Mouse (Mus musculus) kidney, embryonic 15.5 days (tissue): ENCODE measurements around the gene Nthl1. TPM values are rescaled to one million over a fixed set of nuclear protein-coding genes. Genes with fewer than 3 reads are reported as not detected.
A peak's percentile ranks its signal among the peaks of the same experiment; 100 is the strongest.

Experiments used
- ATAC-seq: fragments of 200-750 bp; cut with Nextera tagmentation; replicated peaks from 2 replicates; pipeline ENCODE4 v1.8.0; 2017; ENCODE audit warnings: moderate TSS enrichment; ENCODE audit not compliant: low FRiP score
- H3K27ac ChIP-seq: fragments of 300-500 bp; sonication (generic); 2 replicates; pipeline ENCODE4 v1.5.1; 2015; ENCODE audit warnings: mild to moderate bottlenecking, inconsistent platforms
- H3K27me3 ChIP-seq: fragments of 300-500 bp; sonication (generic); 2 replicates; pipeline ENCODE4 v1.6.1; 2015; ENCODE audit warnings: inconsistent platforms
- H3K36me3 ChIP-seq: fragments of 300-500 bp; sonication (generic); 2 replicates; pipeline ENCODE4 v1.6.1; 2015; ENCODE audit warnings: inconsistent platforms
- H3K4me1 ChIP-seq: fragments of 300-500 bp; sonication (generic); 2 replicates; pipeline ENCODE4 v1.6.1; 2015; ENCODE audit warnings: inconsistent platforms
- H3K4me2 ChIP-seq: fragments of 300-500 bp; sonication (generic); 2 replicates; pipeline ENCODE4 v1.6.1; 2015; ENCODE audit warnings: moderate library complexity, mild to moderate bottlenecking, inconsistent platforms
- H3K4me3 ChIP-seq: fragments of 300-500 bp; sonication (generic); replicated peaks from 2 replicates; pipeline ENCODE4 v1.5.1; 2015; ENCODE audit warnings: mild to moderate bottlenecking, inconsistent platforms
- H3K9ac ChIP-seq: fragments of 300-500 bp; sonication (generic); 2 replicates; pipeline ENCODE4 v1.6.1; 2015; ENCODE audit warnings: mild to moderate bottlenecking, inconsistent platforms
- H3K9me3 ChIP-seq: fragments of 300-500 bp; sonication (generic); replicated peaks from 2 replicates; pipeline ENCODE4 v1.6.1; 2016; ENCODE audit warnings: inconsistent platforms
- WGBS: fragments of 180-500 bp; shearing (Covaris S2); methylation state at CpG from one replicate; pipeline ENCODE4 v1.1.7; 2015; ENCODE audit warnings: mixed read lengths; 5-methylcytosine and 5-hydroxymethylcytosine counted together
- polyA plus RNA-seq: library from polyadenylated mRNA; unstranded; fragments of >200 nt; fragmentation: Nextera tagmentation; extraction: Ambion mirVana; gene quantifications from 2 replicates; pipeline ENCODE4 v1.2.1, GENCODE M21; 2015

Gene Nthl1
- polyA plus RNA-seq, 1 experiment from 2014 or later, result 20.6 TPM

DNA sequence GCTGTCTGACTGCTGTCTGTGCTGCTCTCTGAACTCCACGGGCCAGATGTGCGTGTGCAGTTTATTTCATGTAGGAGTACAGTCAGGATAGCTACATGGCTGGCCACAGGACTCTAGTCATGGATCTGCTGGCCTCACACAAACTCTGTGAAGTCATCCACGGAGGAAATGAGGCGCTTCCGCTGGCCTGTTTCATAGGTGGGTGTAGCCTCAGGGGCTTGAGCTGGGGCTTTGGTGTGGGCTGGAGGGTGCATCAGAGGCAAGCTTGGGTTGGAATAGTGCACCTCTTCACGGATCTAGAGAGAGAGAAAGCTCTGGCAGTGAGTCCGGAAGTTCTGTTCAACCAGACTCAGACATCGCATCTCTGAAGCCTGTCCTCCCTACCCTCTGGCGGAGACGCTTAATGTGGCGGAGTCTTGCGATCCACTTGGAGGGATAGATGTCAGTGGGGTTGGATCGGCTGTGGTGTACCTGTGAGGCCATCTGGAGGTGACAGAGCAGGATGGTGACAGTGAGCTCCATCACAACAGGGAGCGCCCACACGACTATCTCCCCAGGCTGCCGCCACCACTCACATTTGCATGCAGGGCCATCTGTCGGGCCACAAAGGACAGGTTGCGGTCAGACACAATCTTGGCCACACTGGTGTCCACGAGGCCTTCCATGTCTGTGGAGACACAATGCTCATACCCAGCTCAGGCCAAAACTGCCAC is 35.9 kb upstream of the Nthl1 start:
- no peak overlapping the region for H3K4me3 ChIP-seq
- no peak for ATAC-seq
- H3K9ac ChIP-seq, result no peak overlapping the region
- H3K36me3 ChIP-seq, result peaks cover 100% of the 10 kb centered on the region
- H3K9me3 ChIP-seq, result no peaks in the 10 kb centered on the region
- H3K4me2 ChIP-seq, result no peak overlapping the region
- H3K4me1 ChIP-seq, result no peaks in the 10 kb centered on the region
- H3K27me3 ChIP-seq, result no peaks in the 10 kb centered on the region
- WGBS, result 85% methylated on average over 19 of the region's 19 CpGs
- no peak overlapping the region for H3K27ac ChIP-seq

DNA sequence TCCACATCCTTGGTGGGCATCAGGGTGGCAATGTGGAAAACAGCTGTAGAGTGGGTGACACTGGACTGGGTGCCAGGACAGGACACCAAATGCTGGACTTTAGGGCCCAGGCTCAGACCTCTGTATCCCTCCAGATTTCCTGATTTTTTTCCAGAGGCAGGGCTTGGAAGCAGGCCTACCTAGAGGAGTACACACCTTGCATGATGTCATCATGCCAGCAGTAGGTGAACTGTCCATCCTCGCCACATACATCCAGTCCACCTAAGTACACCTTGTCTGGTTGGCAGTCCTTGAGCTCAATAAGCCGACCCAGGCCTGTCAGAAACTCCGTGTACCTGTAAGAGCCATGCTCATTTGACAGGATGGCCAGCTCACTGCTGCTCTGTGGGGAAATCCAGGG is 34.5 kb upstream of the Nthl1 start:
- H3K36me3 ChIP-seq, result peaks cover 100% of the 10 kb centered on the region
- WGBS, result 91% methylated on average over 3 of the region's 3 CpGs
- H3K27ac ChIP-seq, result no peak overlapping the region
- no peaks in the 10 kb centered on the region for H3K9me3 ChIP-seq
- H3K4me1 ChIP-seq, result no peaks in the 10 kb centered on the region
- no peak overlapping the region for H3K4me2 ChIP-seq
- no peak overlapping the region for H3K9ac ChIP-seq
- H3K27me3 ChIP-seq, result no peaks in the 10 kb centered on the region
- H3K4me3 ChIP-seq, result no peak overlapping the region
- no peak for ATAC-seq

DNA sequence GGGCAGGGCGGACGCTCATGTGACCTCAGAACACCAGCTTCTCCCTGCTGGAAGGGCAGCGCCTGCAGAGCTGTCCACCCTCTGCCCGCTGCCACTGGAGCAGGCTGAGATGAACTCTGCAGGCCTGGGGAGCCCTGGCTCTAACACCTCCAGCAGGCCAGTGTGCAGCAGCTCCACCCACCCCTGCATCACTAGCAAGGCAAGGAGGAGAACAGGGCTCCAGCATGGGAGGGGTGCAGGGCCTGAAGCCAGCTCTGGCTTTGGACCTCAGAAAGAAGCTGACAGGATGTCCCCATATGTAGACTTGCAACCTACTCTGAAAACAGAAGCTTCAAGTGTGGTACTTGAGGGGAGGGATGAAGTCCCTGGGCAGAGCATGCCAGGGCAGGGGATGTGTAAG is 32.0 kb upstream of the Nthl1 start:
- 94% methylated on average over 4 of the region's 4 CpGs for WGBS
- H3K4me3 ChIP-seq, result no peak overlapping the region
- no peak for ATAC-seq
- H3K27ac ChIP-seq, result no peak overlapping the region
- peaks cover 99% of the 10 kb centered on the region for H3K36me3 ChIP-seq
- H3K27me3 ChIP-seq, result no peaks in the 10 kb centered on the region
- H3K9ac ChIP-seq, result no peak overlapping the region
- H3K4me2 ChIP-seq, result no peak overlapping the region
- no peaks in the 10 kb centered on the region for H3K9me3 ChIP-seq
- H3K4me1 ChIP-seq, result no peaks in the 10 kb centered on the region

DNA sequence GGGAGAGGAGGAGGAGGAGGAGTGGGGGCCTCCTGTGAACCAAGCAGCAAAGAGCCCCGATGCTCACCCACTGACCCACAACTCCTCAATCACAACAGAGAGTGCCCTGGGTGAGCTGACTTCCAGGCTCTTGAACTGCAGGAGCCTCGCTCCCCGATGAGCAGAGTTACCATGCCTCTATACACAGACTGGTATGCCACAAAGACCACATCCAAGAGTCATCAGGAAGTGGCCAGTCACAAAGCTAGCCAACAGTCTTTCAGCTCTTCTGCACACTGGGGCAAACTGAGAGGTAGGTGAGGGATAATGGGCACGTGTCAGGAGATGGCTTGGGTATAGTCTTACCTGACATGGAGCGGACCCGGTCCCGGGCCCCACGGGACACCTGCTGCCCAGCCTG is 28.5 kb upstream of the Nthl1 start:
- Histone ChIP-seq H3K9ac (no peak overlapping the region), H3K4me1 (no peaks in the 10 kb centered on the region), H3K27ac (no peak overlapping the region), H3K27me3 (no peaks in the 10 kb centered on the region), H3K4me2 (no peak overlapping the region), H3K36me3 (peaks cover 99% of the 10 kb centered on the region), H3K9me3 (no peaks in the 10 kb centered on the region), H3K4me3 (no peak overlapping the region)
- no peak for ATAC-seq
- 89% methylated on average over 8 of the region's 8 CpGs for WGBS

DNA sequence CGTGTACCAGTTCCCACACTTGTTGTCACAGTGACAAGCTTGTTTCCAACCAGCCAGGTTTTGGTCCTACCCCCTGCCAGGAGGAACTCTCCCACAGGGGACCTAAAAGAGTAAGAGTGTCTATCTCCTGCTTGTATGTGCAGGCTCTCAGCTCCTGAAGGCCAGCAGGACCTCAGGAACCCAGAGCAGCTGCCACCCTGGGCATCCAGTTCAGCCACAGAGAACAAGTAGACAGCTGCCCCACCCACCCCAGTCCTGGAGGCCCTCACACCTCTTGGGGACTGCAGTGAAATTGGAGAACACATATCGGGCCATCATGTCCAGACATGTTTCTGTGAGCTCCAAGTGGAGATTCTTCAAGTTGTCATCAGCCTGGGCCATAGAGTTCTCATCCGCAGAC is 27.9 kb upstream of the Nthl1 start:
- Histone ChIP-seq H3K27ac (no peak overlapping the region), H3K9me3 (no peaks in the 10 kb centered on the region), H3K4me3 (no peak overlapping the region), H3K4me1 (no peaks in the 10 kb centered on the region), H3K36me3 (peaks cover 94% of the 10 kb centered on the region), H3K27me3 (no peaks in the 10 kb centered on the region), H3K9ac (no peak overlapping the region), H3K4me2 (no peak overlapping the region)
- WGBS, result 82% methylated on average over 3 of the region's 3 CpGs
- ATAC-seq, result no peak

DNA sequence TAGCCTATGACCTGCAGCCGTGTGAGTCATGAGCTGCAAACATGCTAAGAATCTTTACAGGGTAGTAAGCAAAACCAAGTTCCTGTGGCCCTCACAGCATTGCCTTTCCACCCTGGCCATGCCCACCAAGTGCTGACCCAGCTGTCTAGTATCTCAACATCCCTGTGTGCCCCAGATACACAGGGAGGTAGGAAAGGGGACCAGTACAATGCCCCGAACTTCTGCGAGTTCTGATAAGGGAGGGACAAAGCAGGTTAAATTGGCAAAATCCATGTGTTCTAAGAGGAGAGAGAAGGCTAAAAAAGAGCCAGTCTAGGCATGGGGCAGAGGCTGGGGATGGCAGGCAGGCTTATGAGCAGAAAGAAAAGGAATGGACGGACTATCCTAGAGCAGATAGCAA is 24.1 kb upstream of the Nthl1 start:
- Histone ChIP-seq H3K4me3 (no peak overlapping the region), H3K27me3 (no peaks in the 10 kb centered on the region), H3K4me1 (no peaks in the 10 kb centered on the region), H3K4me2 (no peak overlapping the region), H3K9me3 (no peaks in the 10 kb centered on the region), H3K36me3 (peaks cover 68% of the 10 kb centered on the region), H3K9ac (no peak overlapping the region), H3K27ac (no peak overlapping the region)
- WGBS, result 94% methylated on average over 4 of the region's 4 CpGs
- ATAC-seq, result no peak

DNA sequence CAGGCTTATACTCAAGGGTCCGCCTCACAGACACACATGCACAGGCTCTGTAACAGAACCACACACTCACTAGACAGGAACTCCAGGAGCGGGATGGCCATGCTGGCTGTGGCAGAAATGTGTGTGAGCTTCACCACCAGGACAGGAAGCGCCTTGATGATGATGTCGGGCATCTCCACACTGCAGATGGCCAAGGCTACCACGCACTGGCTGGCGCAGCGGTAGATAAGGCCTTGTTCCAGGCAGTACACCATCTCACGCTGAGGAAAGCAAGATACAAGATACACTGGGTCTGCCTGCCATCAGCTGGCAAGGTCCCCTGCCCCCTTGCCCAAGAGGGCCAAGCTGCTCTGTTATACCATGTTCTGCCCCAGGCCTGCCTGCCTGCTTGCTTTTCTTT is 23.6 kb upstream of the Nthl1 start:
- H3K9me3 ChIP-seq, result no peaks in the 10 kb centered on the region
- H3K27ac ChIP-seq, result no peak overlapping the region
- no peak overlapping the region for H3K4me2 ChIP-seq
- no peak overlapping the region for H3K4me3 ChIP-seq
- H3K27me3 ChIP-seq, result no peaks in the 10 kb centered on the region
- peaks cover 68% of the 10 kb centered on the region for H3K36me3 ChIP-seq
- H3K4me1 ChIP-seq, result no peaks in the 10 kb centered on the region
- H3K9ac ChIP-seq, result no peak overlapping the region
- 96% methylated on average over 8 of the region's 8 CpGs for whole genome bisulfite sequencing
- ATAC-seq, result 0 out of 2 replicates have a peak, but pooled peaks have one; percentile 46

DNA sequence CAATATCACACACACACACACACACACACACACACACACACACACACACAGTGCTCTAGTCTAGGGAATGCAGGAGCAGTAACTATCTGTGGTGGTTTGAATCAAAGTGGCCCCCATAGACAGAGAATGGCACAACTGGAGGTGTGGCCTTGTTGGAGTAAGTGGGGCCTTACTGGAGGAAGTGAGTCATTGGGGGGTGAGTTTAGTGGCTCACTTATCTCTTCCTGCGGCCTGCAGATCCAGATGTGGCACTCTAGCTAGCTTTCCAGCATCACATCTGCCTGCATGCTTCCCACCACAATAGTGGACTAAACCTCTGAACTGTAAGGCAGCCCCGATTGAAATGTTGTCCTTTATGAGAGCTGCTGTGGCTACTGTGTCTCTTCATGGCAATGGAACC is 21.8 kb upstream of the Nthl1 start:
- Histone ChIP-seq H3K9me3 (no peaks in the 10 kb centered on the region), H3K27me3 (no peaks in the 10 kb centered on the region), H3K4me1 (no peaks in the 10 kb centered on the region), H3K4me3 (no peak overlapping the region), H3K9ac (no peak overlapping the region), H3K27ac (no peak overlapping the region), H3K4me2 (no peak overlapping the region), H3K36me3 (peaks cover 68% of the 10 kb centered on the region)
- 71% methylated on average over 2 of the region's 2 CpGs for WGBS
- no peak for ATAC-seq

DNA sequence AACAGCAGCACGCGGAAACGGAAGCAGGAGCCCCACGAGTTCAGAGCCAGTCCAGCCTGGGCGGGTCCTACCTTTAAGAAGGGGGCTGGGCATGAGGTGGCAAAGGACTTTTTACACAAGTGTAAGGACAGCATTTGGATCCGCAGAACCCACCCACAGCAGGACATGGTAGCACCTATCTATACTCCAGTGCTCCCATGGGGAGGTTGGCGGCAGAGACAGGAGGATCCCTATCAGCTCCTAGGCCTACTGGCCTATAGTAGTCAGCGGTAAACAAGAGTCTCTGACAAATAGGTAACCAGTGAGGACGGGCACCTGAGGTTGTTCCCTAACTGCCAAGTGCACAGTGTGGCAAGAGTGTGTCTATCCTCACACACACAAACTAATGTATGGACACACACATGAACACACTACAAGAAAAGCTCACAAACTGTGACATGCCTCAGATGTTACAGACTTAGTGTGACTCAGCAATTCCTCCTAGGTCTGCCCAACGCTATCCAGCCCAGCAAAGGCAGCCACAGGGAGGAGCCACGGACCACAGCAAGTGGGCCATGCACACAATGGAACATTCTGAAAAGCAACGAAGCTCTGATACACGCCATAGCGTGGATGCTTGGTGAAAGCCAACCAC is 14.8 kb upstream of the Nthl1 start:
- Histone ChIP-seq H3K4me3 (no peak overlapping the region), H3K4me2 (no peak overlapping the region), H3K4me1 (no peaks in the 10 kb centered on the region), H3K9me3 (no peaks in the 10 kb centered on the region), H3K27me3 (no peaks in the 10 kb centered on the region), H3K36me3 (peaks cover 95% of the 10 kb centered on the region), H3K27ac (no peak overlapping the region), H3K9ac (no peak overlapping the region)
- ATAC-seq, result peak; percentile 29; the same call in 1 of the 2 replicates
- WGBS, result 85% methylated on average over 14 of the region's 14 CpGs

DNA sequence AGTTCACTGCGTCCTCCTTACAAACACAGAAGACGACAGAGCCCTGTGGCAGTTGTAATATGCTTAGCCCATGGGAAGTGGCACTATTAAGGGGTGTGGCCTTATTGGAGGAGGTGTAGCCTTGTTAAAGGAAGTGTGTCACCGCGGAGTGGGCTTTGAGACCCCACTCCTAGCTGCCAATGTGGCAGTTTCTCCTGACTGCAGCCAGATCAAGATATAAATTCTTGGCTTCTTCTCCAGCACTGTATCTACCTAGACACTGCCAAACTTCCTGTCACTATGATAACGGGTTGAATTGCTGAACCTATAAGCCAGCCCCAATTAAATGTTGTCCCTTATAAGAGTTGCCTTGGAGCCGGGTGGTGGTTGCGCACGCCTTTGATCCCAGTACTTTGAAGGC is 7.0 kb upstream of the Nthl1 start:
- no peak for ATAC-seq
- no peaks in the 10 kb centered on the region for H3K9me3 ChIP-seq
- H3K9ac ChIP-seq, result no peak overlapping the region
- H3K36me3 ChIP-seq, result peaks cover 99% of the 10 kb centered on the region
- H3K4me2 ChIP-seq, result no peak overlapping the region
- no peak overlapping the region for H3K27ac ChIP-seq
- H3K4me3 ChIP-seq, result no peak overlapping the region
- H3K27me3 ChIP-seq, result no peaks in the 10 kb centered on the region
- 94% methylated on average over 8 of the region's 8 CpGs for WGBS
- H3K4me1 ChIP-seq, result 0 out of 2 replicates have a peak, but pooled peaks cover 6% of the 10 kb centered on the region

DNA sequence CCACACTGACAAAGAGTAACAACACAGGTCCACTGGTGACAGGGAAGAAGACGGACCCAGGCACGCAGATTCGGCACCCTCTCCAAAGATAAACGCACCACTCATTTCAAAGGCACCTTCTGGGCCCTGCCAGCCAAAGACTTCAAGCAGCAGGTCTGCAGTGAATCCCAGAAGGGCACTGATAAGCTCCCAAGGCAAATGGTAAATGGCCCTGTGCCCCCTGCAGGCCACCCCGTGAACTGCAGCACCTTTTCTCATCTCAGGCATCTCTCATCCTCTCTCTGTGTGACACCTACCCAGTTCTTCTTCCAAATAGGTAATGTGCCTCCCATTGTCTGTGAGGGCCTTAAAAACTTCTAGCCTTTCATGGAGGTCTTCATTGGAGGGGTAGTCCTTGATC is 3.8 kb upstream of the Nthl1 start:
- peaks cover 21% of the 10 kb centered on the region for H3K4me1 ChIP-seq
- peaks cover 74% of the 10 kb centered on the region for H3K36me3 ChIP-seq
- H3K9me3 ChIP-seq, result no peaks in the 10 kb centered on the region
- WGBS, result 59% methylated on average over 5 of the region's 5 CpGs
- no peaks in the 10 kb centered on the region for H3K27me3 ChIP-seq
- no peak overlapping the region for H3K4me3 ChIP-seq
- no peak overlapping the region for H3K9ac ChIP-seq
- H3K27ac ChIP-seq, result no peak overlapping the region
- no peak overlapping the region for H3K4me2 ChIP-seq
- no peak for ATAC-seq

DNA sequence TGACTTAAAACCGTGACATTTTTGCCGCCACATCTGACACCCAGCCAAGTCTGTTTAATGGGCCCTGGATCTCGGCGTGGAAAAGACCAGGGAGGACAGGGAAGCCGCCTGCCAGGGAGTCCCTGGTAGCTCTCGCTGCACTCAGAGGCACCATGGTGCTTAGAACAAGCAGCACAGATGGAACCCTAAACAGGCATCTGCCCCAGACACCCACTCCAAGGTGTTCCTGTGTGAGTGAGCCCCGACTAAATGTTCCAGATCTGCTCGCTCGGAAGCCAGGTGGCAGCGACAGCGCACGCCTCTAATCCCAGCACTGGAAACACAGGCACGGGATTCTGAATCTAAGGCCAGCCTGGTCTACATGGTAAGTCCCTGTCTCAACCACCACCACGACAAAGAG is 2.4 kb upstream of the Nthl1 start:
- Histone ChIP-seq H3K27me3 (no peaks in the 10 kb centered on the region), H3K36me3 (peaks cover 59% of the 10 kb centered on the region), H3K9ac (no peak overlapping the region), H3K27ac (no peak overlapping the region), H3K4me2 (no peak overlapping the region), H3K4me3 (no peak overlapping the region), H3K4me1 (peaks cover 30% of the 10 kb centered on the region), H3K9me3 (no peaks in the 10 kb centered on the region)
- ATAC-seq, result no peak
- 89% methylated on average over 14 of the region's 14 CpGs for WGBS
